9 mouse cellular contexts compared by ENCODE assay signal in the genomic region with DNA sequence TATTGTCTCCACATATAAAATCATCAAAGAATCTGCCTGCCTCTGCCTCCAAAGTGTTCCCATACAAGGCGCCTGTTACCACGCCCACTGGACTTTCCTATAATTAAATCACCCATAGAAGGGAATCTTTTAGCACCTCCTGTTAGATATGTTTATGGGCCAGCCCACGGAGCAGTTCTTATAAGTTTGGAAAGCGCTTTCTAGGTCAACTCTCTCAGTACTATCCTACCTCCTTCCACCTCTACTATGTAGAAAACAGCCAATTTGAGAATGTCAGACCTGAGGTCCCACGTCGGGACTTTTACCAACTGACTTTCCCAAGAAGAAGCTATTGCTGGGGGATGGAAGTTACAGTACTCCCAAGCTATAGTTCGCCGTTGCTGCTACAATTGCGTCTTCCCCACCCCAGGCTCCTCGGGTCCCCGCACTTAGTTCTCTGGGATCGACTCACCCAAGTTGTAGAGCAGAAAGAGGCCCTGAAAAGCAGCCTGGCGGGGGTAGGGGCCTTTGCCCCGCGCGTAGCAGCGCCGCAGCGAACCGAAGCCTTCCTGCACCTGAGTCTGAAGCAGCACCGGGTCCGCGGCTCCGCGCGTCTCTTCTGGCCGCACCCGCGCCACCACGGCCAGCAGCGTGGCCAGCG. TPM values are rescaled to one million over a fixed set of nuclear protein-coding genes. Genes with fewer than 3 reads are reported as not detected.
DNase-seq lines count a peak whose midpoint lies in the region; ATAC-seq and TF ChIP-seq lines count a peak whose summit lies in the region.
"Had no signal": no experiment of that assay in that cellular context is flagged by ENCODE, and none has a peak within 500 bp of the region (broad histone marks: within the 10 kb centered on the region; RNA-seq: fewer than 3 reads in every experiment).

No protein-coding gene starts in this region.

- no peak for TF ChIP-seq CTCF in ES-Bruce4 (IDR thresholded peaks at IDR 0.05; ENCODE audit: low read depth, low read length)

- no peak for DNase-seq in heart, adult 11 months
- DNase-seq in liver, embryonic 11.5 days (ENCODE audit: low spot score) = no peak
- DNase-seq in left cerebral cortex, postnatal 36 days (ENCODE audit: low spot score in 2 of 2) = no peak
- no peak for DNase-seq in gastrocnemius, adult 18-20 months (ENCODE audit: low spot score)
- no peak for DNase-seq in yolk sac, embryonic 10.5 days (ENCODE audit: low spot score)

- no peak for TF ChIP-seq EP300 in ES-Bruce4 (IDR thresholded peaks at IDR 0.05; ENCODE audit: insufficient read depth, low read depth, low read length)

- no peak for TF ChIP-seq POLR2A in ES-Bruce4 (IDR thresholded peaks at IDR 0.05; ENCODE audit: insufficient read depth, low read length)

- peaks cover 22% of the 10 kb centered on the region for H3K4me1 ChIP-seq in heart, embryonic 16.5 days (ENCODE audit: control insufficient read depth, insufficient read depth, low read length)
- peaks cover 2% of the 10 kb centered on the region for H3K4me1 ChIP-seq in ES-Bruce4 (ENCODE audit: control insufficient read depth, insufficient read depth, low read length)
- H3K4me1 ChIP-seq in embryonic facial prominence, embryonic 15.5 days = peaks cover 25% of the 10 kb centered on the region
- H3K4me1 ChIP-seq in liver, embryonic 11.5 days (replicated peaks; ENCODE audit: control insufficient read depth, insufficient read depth, low read length) = peaks cover 10% of the 10 kb centered on the region

- peak overlapping the region; percentile 87 for H3K9ac ChIP-seq in heart, embryonic 16.5 days (ENCODE audit: low read length)
- peak overlapping the region; percentile 86 for H3K9ac ChIP-seq in ES-Bruce4 (ENCODE audit: low read depth, poor library complexity, severe bottlenecking)
- peak overlapping the region; percentile 72 for H3K9ac ChIP-seq in embryonic facial prominence, embryonic 15.5 days
- peak overlapping the region; percentile 93 for H3K9ac ChIP-seq in liver, embryonic 11.5 days (ENCODE audit: low read depth, low read length)

- H3K27me3 ChIP-seq in heart, embryonic 16.5 days (ENCODE audit: control insufficient read depth, insufficient read depth, low read length) = no peaks in the 10 kb centered on the region
- H3K27me3 ChIP-seq in ES-Bruce4 (ENCODE audit: control insufficient read depth, insufficient read depth, low read length, poor library complexity, severe bottlenecking) = no peaks in the 10 kb centered on the region
- no peaks in the 10 kb centered on the region for H3K27me3 ChIP-seq in embryonic facial prominence, embryonic 15.5 days
- no peaks in the 10 kb centered on the region for H3K27me3 ChIP-seq in liver, embryonic 11.5 days (replicated peaks; ENCODE audit: control insufficient read depth, insufficient read depth, low read length)

- intact Hi-C loops in left cerebral cortex, postnatal 36 days (cut with DNase I) = loop anchor here (5.0 kb wide), 1 partner anchor 40 kb away; a partner anchor contains a TSS

- peak overlapping the region; percentile 86 for H3K4me3 ChIP-seq in heart, embryonic 16.5 days (ENCODE audit: low read length)
- peak overlapping the region; percentile 80 for H3K4me3 ChIP-seq in ES-Bruce4 (ENCODE audit: low read depth, low read length)
- H3K4me3 ChIP-seq in embryonic facial prominence, embryonic 15.5 days (replicated peaks) = peak overlapping the region; percentile 73
- peak overlapping the region; percentile 82 for H3K4me3 ChIP-seq in liver, embryonic 11.5 days (ENCODE audit: low read depth, low read length)

- WGBS in heart, embryonic 16.5 days = 4% methylated on average over 32 of the region's 32 CpGs
- WGBS in embryonic facial prominence, embryonic 15.5 days = 4% methylated on average over 32 of the region's 32 CpGs
- WGBS in liver, embryonic 11.5 days = 4% methylated on average over 32 of the region's 32 CpGs

- H3K36me3 ChIP-seq in heart, embryonic 16.5 days (ENCODE audit: control insufficient read depth, insufficient read depth) = peaks cover 17% of the 10 kb centered on the region
- H3K36me3 ChIP-seq in ES-Bruce4 (ENCODE audit: control insufficient read depth, insufficient read depth, low read length, poor library complexity, severe bottlenecking) = peaks cover 14% of the 10 kb centered on the region
- peaks cover 35% of the 10 kb centered on the region for H3K36me3 ChIP-seq in embryonic facial prominence, embryonic 15.5 days
- peaks cover 14% of the 10 kb centered on the region; the same call in 1 of the 2 replicates for H3K36me3 ChIP-seq in liver, embryonic 11.5 days (ENCODE audit: control insufficient read depth, insufficient read depth, low read length)

- peak overlapping the region; percentile 92 for H3K4me2 ChIP-seq in heart, embryonic 16.5 days (ENCODE audit: low read depth, low read length)
- H3K4me2 ChIP-seq in embryonic facial prominence, embryonic 15.5 days (replicated peaks) = peak overlapping the region; percentile 82
- H3K4me2 ChIP-seq in liver, embryonic 11.5 days = peak overlapping the region; percentile 85

- peak overlapping the region; percentile 97 for H3K27ac ChIP-seq in heart, embryonic 16.5 days (ENCODE audit: low read length)
- H3K27ac ChIP-seq in ES-Bruce4 (ENCODE audit: insufficient read depth, low read length) = peak overlapping the region; percentile 44
- peak overlapping the region; percentile 97 for H3K27ac ChIP-seq in embryonic facial prominence, embryonic 15.5 days (replicated peaks)
- peak overlapping the region; percentile 98 for H3K27ac ChIP-seq in liver, embryonic 11.5 days (ENCODE audit: low read depth, low read length)

- no peaks in the 10 kb centered on the region for H3K9me3 ChIP-seq in heart, embryonic 16.5 days (replicated peaks; ENCODE audit: control insufficient read depth, low read length)
- H3K9me3 ChIP-seq in ES-Bruce4 (replicated peaks; ENCODE audit: control insufficient read depth, insufficient read depth, low read length, poor library complexity, severe bottlenecking) = no peaks in the 10 kb centered on the region
- H3K9me3 ChIP-seq in embryonic facial prominence, embryonic 15.5 days (replicated peaks) = no peaks in the 10 kb centered on the region
- no peaks in the 10 kb centered on the region for H3K9me3 ChIP-seq in liver, embryonic 11.5 days (ENCODE audit: control insufficient read depth, low read length)

- ATAC-seq in heart, embryonic 16.5 days (replicated peaks; ENCODE audit: extremely low read depth, insufficient read depth, low FRiP score) = no peak
- no peak; the same call in 1 of the 2 replicates for ATAC-seq in embryonic facial prominence, embryonic 15.5 days (ENCODE audit: insufficient number of reproducible peaks, low FRiP score, low TSS enrichment, low read depth)
- ATAC-seq in liver, embryonic 11.5 days (replicated peaks; ENCODE audit: low FRiP score) = no peak

RNA-seq across cellular contexts. Expression of a gene that starts 1.0 kb away (rescaled TPM):
- 32.3 and 33.9 TPM in 2 replicates for polyA plus RNA-seq in heart, embryonic 16.5 days (2015; fragmentation: Nextera tagmentation; extraction: Ambion mirVana)
- polyA plus RNA-seq in ES-Bruce4 (2011; ENCODE audit: insufficient read depth, insufficient read length, low read depth, missing spikeins) = 13.5 and 17.6 TPM in 2 replicates
- polyA plus RNA-seq in embryonic facial prominence, embryonic 15.5 days (2015; fragmentation: Nextera tagmentation; extraction: Ambion mirVana) = 48.4 and 48.6 TPM in 2 replicates
- 56.1 and 60.8 TPM in 2 replicates for polyA plus RNA-seq in liver, embryonic 11.5 days (2014; fragmentation: Nextera tagmentation; extraction: Ambion mirVana)
- 10 to 100 TPM; 18.3 to 27.5 TPM for total RNA-seq in left cerebral cortex, postnatal 36 days (2021)
- 1 to 10 TPM; 8.6 to 9.7 TPM for total RNA-seq in gastrocnemius, adult 18-20 months (2021)

RNA-seq across cellular contexts. Expression of a gene that starts 10.6 kb away (rescaled TPM):
- polyA plus RNA-seq in heart, embryonic 16.5 days (2015; fragmentation: Nextera tagmentation; extraction: Ambion mirVana) = 20.5 and 25.1 TPM in 2 replicates
- polyA plus RNA-seq in ES-Bruce4 (2011; ENCODE audit: insufficient read depth, insufficient read length, low read depth, missing spikeins) = 8.6 and 10.0 TPM in 2 replicates
- polyA plus RNA-seq in embryonic facial prominence, embryonic 15.5 days (2015; fragmentation: Nextera tagmentation; extraction: Ambion mirVana) = 37.9 and 38.5 TPM in 2 replicates
- 34.6 and 35.1 TPM in 2 replicates for polyA plus RNA-seq in liver, embryonic 11.5 days (2014; fragmentation: Nextera tagmentation; extraction: Ambion mirVana)
- total RNA-seq in left cerebral cortex, postnatal 36 days (2021) = 10 to 100 TPM; 43.7 to 43.8 TPM
- 10 to 100 TPM in 1 of 2 experiments, 1 to 10 TPM in 1; 9.7 to 10.9 TPM for total RNA-seq in gastrocnemius, adult 18-20 months (2021)

RNA-seq across cellular contexts. Expression of a gene that starts 11.9 kb away (rescaled TPM):
- polyA plus RNA-seq in heart, embryonic 16.5 days (2015; fragmentation: Nextera tagmentation; extraction: Ambion mirVana) = 0.27 and 3.9 TPM in 2 replicates
- 2.9 and 3.5 TPM in 2 replicates for polyA plus RNA-seq in ES-Bruce4 (2011; ENCODE audit: insufficient read depth, insufficient read length, low read depth, missing spikeins)
- polyA plus RNA-seq in embryonic facial prominence, embryonic 15.5 days (2015; fragmentation: Nextera tagmentation; extraction: Ambion mirVana) = 0.25 TPM in 2 replicates
- polyA plus RNA-seq in liver, embryonic 11.5 days (2014; fragmentation: Nextera tagmentation; extraction: Ambion mirVana) = 2.0 and 2.4 TPM in 2 replicates
- under 1 TPM in 1 of 2 experiments, not detected in 1; 0.20 TPM for total RNA-seq in left cerebral cortex, postnatal 36 days (2021)
- not detected for total RNA-seq in gastrocnemius, adult 18-20 months (2021)
- total RNA-seq: adrenal gland, adult 18-20 months had no signal

RNA-seq across cellular contexts. Expression of a gene that starts 23.2 kb away (rescaled TPM):
- 0.30 and 0.49 TPM in 2 replicates for polyA plus RNA-seq in heart, embryonic 16.5 days (2015; fragmentation: Nextera tagmentation; extraction: Ambion mirVana)
- 5.9 and 6.3 TPM in 2 replicates for polyA plus RNA-seq in ES-Bruce4 (2011; ENCODE audit: insufficient read depth, insufficient read length, low read depth, missing spikeins)
- polyA plus RNA-seq in embryonic facial prominence, embryonic 15.5 days (2015; fragmentation: Nextera tagmentation; extraction: Ambion mirVana) = not detected in 2 replicates
- 0.43 and 0.51 TPM in 2 replicates for polyA plus RNA-seq in liver, embryonic 11.5 days (2014; fragmentation: Nextera tagmentation; extraction: Ambion mirVana)
- total RNA-seq in left cerebral cortex, postnatal 36 days (2021) = not detected
- total RNA-seq in gastrocnemius, adult 18-20 months (2021) = not detected
- total RNA-seq: adrenal gland, adult 18-20 months had no signal

RNA-seq across cellular contexts. Expression of a gene that starts 23.3 kb away (rescaled TPM):
- polyA plus RNA-seq in heart, embryonic 16.5 days (2015; fragmentation: Nextera tagmentation; extraction: Ambion mirVana) = 0.11 TPM in 1 of 2 replicates, not detected in the other
- polyA plus RNA-seq in ES-Bruce4 (2011; ENCODE audit: insufficient read depth, insufficient read length, low read depth, missing spikeins) = not detected in 2 replicates
- 0.19 and 0.39 TPM in 2 replicates for polyA plus RNA-seq in embryonic facial prominence, embryonic 15.5 days (2015; fragmentation: Nextera tagmentation; extraction: Ambion mirVana)
- 0.15 TPM in 1 of 2 replicates, not detected in the other for polyA plus RNA-seq in liver, embryonic 11.5 days (2014; fragmentation: Nextera tagmentation; extraction: Ambion mirVana)
- total RNA-seq in left cerebral cortex, postnatal 36 days (2021) = under 1 TPM; 0.30 to 0.72 TPM
- under 1 TPM; 0.37 to 0.43 TPM for total RNA-seq in gastrocnemius, adult 18-20 months (2021)

Comparison
In these comparisons a context has a peak if more than half of its experiments do, and no peak if none do; other contexts are left out.
1. H3K27ac ChIP-seq: peak in every context shown above with its lines; median percentile 98 in liver, embryonic 11.5 days; 97 in heart, embryonic 16.5 days; 97 in embryonic facial prominence, embryonic 15.5 days; 44 in ES-Bruce4.